ENCODE assay signal across 8 mouse cellular contexts in genomic region chr4:96590911-96591790, GRCm38 (mm10). TPM values are rescaled to one million over a fixed set of nuclear protein-coding genes. Genes with fewer than 3 reads are reported as not detected.
DNase-seq lines count a peak whose midpoint lies in the region; ATAC-seq lines count a peak whose summit lies in the region.

Cyp2j9 (minus strand) TSS chr4:96591578.

- 3% methylated on average over 18 of the region's 18 CpGs for WGBS in lung, embryonic 16.5 days

- peak within 1 kb of the TSS; percentile 93 for H3K27ac ChIP-seq in lung, embryonic 16.5 days (ENCODE audit: low read length)

- H3K27me3 ChIP-seq in lung, embryonic 16.5 days (ENCODE audit: control insufficient read depth, insufficient read depth, low read depth, low read length) = no peaks in the 10 kb centered on the region

- H3K4me1 ChIP-seq in lung, embryonic 16.5 days (replicated peaks; ENCODE audit: control insufficient read depth, insufficient read depth, low read length) = peaks cover 6% of the 10 kb centered on the region; the same call in 1 of the 2 replicates

- no peaks in the 10 kb centered on the region for H3K9me3 ChIP-seq in lung, embryonic 16.5 days (ENCODE audit: control insufficient read depth, low read length)

- H3K36me3 ChIP-seq in lung, embryonic 16.5 days (ENCODE audit: control insufficient read depth, insufficient read depth, low read length) = no peaks in the 10 kb centered on the region

- intact Hi-C loops in heart, postnatal 36 days (cut with DNase I) = loop anchor here (5.0 kb wide), 2 partner anchors 39 to 91 kb away; partner anchors contain the start of gene Cyp2j6

- H3K4me2 ChIP-seq in lung, embryonic 16.5 days (ENCODE audit: low read depth, low read length) = peak within 1 kb of the TSS; percentile 75

- H3K4me3 ChIP-seq in lung, embryonic 16.5 days (ENCODE audit: low read length) = peak within 1 kb of the TSS; percentile 62

- peak within 1 kb of the TSS; percentile 67 for H3K9ac ChIP-seq in lung, embryonic 16.5 days (ENCODE audit: low read length)

- peak; percentile 98 for ATAC-seq in lung, embryonic 16.5 days (ENCODE audit: low read depth)

- peak; percentile 90 for DNase-seq in NIH3T3 (ENCODE audit: low read depth)
- DNase-seq in cerebellum, adult 8-10 months = peak; percentile 12
- peak; percentile 25 for DNase-seq in forelimb bud, embryonic 11.5 days (ENCODE audit: low read depth, low spot score)
- DNase-seq in heart, postnatal 36 days = peak; percentile 76 to 79
- DNase-seq in layer of hippocampus, postnatal 14 days (ENCODE audit: low spot score in 2 of 2) = peak in 1 of 2 experiments; percentile 65
- DNase-seq in ovary, postnatal 14 days (ENCODE audit: low spot score) = peak; percentile 58
- peak; percentile 66 to 68 for DNase-seq in urinary bladder, postnatal 4 days (ENCODE audit: low spot score in 2 of 2)

RNA-seq across cellular contexts. Expression of gene Cyp2j9, which starts in this region (rescaled TPM):
- 1 to 10 TPM; 1.1 to 2.0 TPM for total RNA-seq in heart, postnatal 36 days (2021)
- 10 to 100 TPM; 18.7 to 26.6 TPM for total RNA-seq in layer of hippocampus, postnatal 14 days (2021)
- 4.2 and 4.4 TPM in 2 replicates for polyA plus RNA-seq in lung, embryonic 16.5 days (2015; fragmentation: Nextera tagmentation; extraction: Ambion mirVana)

Comparison
In these comparisons a context has a peak if more than half of its experiments do, and no peak if none do; other contexts are left out.
1. RNA of gene Cyp2j9 (total RNA-seq): 18.7 to 26.6 TPM in layer of hippocampus, postnatal 14 days; 1.1 to 2.0 TPM in heart, postnatal 36 days; every median in the first group is over 4 times any median in the second.